Mouse (Mus musculus) fibroblast of lung, adult 2 months (primary cell): ENCODE data around the gene Nkx1-2.

ENCODE experiments used
- DNase-seq: peaks from one replicate; pipeline ENCODE4 v3.0.0-alpha.2; 2011; ENCODE audit warnings: low read depth

Nkx1-2 gene

DNA sequence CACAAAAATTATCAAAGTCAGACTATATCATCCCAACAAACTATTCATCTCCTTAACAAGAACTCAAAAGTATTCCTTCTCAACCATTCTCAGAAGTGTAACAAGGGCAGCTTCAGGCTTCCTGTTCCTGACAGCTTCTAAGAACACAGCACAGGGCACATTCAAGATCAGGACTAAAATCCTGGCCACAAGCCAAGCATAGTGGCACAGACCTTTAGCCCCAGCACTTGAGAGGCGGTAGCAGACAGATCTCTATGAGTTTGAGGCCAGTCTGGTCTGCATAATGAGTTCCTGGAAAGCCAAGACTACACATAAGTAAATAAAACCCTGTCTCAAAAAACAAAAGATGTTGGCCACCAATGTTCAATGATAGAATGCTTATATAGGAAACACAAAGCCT lies 33.6 kb downstream of the Nkx1-2 start:
- DNase-seq = no peak

DNA sequence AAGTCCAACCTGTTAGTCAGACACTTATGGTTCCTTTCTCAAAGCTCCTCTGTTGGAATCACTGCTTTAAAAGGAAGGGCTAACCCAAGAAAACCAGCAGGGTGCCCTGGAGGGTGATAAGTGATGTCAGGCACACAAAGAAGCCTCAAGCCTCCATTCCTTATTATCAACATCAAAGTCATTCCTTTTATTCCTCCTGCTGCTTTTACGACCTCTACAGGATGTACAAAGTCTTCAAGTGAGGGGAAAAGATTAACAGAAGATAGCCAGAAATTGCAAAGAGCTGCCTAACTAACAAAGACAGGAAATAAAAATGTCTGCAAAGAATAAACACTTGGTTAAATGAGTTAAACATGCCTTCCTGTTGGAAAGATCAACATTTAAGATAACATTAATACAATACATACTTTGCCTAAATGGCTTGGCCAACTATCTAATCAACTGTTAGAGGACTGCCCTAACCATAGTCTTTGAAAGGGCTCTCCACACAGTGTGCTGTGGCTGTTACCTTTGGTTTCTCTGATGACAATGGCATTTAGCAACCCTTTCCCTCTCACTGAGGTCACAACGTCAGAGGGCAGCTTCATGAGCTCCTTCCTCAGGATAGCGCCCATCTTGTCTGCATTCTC lies 40.2 kb downstream of the Nkx1-2 start:
- no peak for DNase-seq

DNA sequence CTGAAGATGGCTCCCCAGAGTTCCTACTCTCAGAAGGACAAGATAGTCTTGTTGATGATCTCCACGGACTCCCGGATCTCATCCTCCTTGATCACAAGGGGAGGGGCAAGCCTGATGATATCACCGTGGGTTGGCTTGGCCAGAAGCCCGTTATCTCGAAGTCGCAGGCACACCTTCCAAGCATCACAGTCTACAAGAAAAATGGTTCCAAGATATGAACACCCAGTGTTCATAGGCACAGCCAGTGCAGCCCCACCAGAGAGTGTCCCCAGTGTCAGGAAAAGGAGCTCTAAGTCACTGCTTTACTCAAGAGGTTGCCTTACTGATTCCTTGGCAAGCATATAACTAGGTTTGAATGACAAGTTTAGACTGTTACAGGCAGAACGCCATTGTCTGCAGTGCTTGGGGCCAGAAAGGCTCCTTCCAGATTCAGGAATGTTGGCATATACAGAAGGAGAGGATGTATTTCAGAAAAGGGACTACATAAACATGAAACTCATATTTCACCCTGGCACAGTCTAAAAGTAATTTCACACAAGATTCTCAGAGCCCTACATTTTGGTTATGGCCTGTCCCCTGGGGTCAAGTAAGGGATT lies 41.2 kb downstream of the Nkx1-2 start:
- DNase-seq = no peak

DNA sequence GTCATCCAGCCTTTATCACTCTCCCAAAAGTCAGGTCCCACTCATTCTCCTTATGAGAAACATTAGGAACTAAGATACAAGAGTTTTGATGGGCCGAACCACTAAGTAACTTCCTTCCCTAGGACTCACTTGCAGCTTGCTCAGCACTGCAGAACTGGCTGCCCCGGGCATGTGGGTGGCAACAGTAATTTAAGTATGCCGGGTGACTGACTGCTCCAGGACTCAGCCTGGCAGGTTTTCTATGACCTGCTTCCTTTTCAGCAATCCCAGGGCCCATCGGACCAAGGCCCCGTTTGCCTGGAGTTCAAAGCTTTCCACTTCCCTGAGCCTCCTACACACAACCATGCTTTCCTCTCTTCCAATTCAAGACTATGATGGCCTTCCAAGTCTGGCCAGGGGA lies 42.9 kb downstream of the Nkx1-2 start:
- no peak for DNase-seq

DNA sequence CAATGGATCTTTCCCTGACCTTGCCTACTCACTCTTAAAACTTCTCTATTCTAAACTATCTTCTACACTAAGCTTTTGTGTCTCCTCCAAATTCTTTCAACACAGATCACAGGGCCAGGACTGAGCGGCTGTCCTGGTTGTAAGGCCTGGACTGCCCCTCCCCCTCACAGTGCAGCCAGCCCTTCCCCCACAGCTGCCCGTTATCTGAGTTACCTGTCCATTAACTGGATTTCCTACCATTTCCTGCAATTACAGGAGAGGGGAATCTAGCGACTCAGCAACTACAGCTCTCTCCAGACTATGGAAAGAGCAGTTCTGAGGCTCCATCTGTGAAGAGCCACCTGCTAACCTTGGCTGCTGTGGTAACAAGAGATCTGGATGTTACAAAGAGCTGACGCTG lies 43.5 kb downstream of the Nkx1-2 start:
- DNase-seq = no peak

DNA sequence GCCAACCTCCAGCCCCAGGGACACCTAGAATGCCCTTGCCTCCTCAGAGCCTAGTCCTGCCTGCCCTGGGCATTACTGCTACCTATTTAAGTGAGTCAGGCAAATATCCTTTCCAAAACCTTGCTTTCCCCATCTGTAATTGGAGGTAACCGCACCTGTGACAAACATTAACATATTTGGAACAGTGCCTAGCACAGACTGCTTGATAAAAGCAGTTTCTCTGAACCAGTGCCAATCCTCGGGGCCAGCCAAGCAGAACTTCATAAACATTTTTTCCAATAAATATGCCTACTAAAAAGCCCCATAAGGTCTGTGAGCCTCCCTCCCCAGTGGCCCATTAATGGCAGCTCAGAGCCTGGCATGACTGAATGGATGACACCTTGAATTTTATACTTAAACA lies 45.3 kb downstream of the Nkx1-2 start:
- DNase-seq = no peak

DNA sequence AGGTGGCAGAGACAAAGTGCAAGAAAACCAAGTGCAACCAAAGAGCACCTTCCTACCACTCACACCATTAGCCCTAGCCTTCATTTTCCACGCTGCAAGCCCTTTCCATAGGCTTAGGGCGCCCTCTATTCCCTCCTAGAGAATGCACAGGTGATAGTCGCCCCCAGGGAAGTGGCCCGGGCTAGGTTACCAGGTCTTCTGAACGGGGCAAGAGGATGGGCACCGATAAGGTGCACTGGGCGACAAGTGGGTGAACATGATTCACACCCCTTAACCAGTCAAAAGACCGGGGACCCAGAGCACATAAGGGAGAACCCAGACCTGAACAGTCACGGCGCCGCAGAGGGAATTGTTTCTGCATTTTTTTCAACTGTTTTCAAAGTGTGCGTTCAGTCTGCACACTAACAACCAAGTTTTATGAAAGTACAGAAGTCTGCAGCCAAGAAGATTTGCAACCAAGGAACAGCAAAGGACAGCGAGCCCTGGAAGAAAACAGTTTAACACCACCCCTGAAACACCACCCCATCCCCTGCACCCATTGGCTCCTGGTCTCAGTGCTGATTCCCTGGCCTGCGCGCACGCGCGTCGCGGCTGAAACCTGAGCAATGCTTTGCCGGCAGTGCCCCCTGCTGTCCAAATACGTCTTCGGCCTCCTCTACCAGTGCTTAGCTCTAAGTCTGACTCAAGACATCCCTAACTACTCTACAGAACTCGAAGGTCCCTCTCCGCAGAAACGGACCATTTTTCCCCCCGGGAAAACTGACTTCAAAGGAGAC lies 47.9 kb downstream of the Nkx1-2 start:
- DNase-seq = peak; percentile 90

DNA sequence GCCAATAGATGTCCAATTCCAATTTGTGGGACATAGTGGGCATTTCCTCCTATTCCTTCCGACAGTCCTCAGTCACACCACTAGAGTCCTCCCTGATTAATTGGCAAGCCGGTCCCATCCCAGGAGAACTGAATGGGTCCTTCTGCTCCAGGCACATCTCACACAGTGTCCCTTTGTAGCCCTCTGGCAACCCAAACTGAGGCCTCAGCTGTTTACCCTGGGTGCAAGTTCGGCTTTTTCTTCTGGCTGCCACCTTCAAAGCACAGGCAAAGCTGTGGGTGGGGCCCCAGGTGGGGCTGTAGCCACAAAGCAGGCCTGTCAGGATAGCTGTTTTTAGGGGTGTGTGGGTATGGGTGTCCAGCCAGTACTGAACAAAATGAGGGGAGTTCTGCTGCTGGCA lies 52.3 kb downstream of the Nkx1-2 start:
- DNase-seq = no peak
